ENCODE assay signal across 9 mouse cellular contexts in the genomic region with DNA sequence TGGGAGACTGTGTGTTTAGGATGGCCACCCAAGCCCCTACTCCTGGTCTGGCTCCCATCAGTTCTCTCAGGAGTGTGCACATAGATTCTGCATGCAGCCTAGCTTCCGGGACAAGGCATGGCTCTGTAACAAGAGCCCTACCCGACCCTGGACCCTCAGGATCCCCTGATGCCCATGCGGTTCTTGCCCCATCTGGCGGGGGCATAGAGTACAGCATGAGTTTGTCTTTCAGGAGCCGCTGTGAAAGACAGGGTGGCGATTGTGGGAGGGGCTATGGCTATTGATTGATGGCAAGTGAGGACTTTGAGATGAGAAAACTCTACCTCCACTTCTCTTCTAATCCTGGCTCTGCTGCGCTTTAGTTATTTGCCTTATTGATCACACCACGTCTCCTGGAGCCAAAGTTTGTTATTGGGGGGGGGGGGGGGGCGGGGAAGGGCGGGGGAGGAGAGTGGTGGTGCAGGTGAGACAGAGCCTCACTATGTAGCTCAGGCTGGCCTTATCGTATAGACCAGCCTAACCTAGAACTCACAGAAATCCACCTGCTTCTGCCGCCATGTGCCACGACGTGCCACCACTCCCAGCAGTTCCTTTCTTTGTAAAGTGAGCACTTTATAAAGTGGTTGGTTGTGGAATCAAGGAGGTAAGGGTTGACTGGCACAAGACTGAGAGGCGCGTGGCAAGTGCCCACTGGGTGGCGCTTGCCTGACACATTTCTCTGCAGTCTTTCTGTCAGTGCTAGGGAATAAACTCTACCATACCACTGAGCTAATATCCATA. TPM values are rescaled to one million over a fixed set of nuclear protein-coding genes. Genes with fewer than 3 reads are reported as not detected.
DNase-seq lines count a peak whose midpoint lies in the region; ATAC-seq and TF ChIP-seq lines count a peak whose summit lies in the region.
"Had no signal": no experiment of that assay in that cellular context is flagged by ENCODE, and none has a peak within 500 bp of the region (broad histone marks: within the 10 kb centered on the region; RNA-seq: fewer than 3 reads in every experiment).

No protein-coding gene starts in this region.

- no peak overlapping the region for H3K27ac ChIP-seq in ES-E14 (ENCODE audit: insufficient read depth, low read depth, low read length, poor library complexity, severe bottlenecking)
- H3K27ac ChIP-seq in forebrain, embryonic 11.5 days (ENCODE audit: low read depth, low read length): no peak overlapping the region
- no peak overlapping the region for H3K27ac ChIP-seq in hindbrain, embryonic 11.5 days (ENCODE audit: low read depth, low read length)
- H3K27ac ChIP-seq in lung, embryonic 14.5 days (ENCODE audit: low read depth): no peak overlapping the region
- H3K27ac ChIP-seq in olfactory bulb, adult 2 months (ENCODE audit: insufficient read depth, low read depth, low read length): no peak overlapping the region
- H3K27ac ChIP-seq: heart, embryonic 13.5 days had no signal

- H3K4me2 ChIP-seq in forebrain, embryonic 11.5 days (ENCODE audit: low read depth, low read length, severe bottlenecking): 0 out of 2 replicates have a peak overlapping the region, but pooled peaks have one; percentile 21
- no peak overlapping the region for H3K4me2 ChIP-seq in hindbrain, embryonic 11.5 days (replicated peaks; ENCODE audit: low read depth, low read length)
- no peak overlapping the region for H3K4me2 ChIP-seq in lung, embryonic 14.5 days
- H3K4me2 ChIP-seq: heart, embryonic 13.5 days had no signal

- WGBS in forebrain, embryonic 11.5 days: 6% methylated on average over 17 of the region's 17 CpGs
- WGBS in hindbrain, embryonic 11.5 days: 6% methylated on average over 16 of the region's 17 CpGs
- 9% methylated on average over 16 of the region's 17 CpGs for WGBS in lung, embryonic 14.5 days
- 10% methylated on average over 16 of the region's 17 CpGs for WGBS in olfactory bulb, adult 2 months

- H3K9me3 ChIP-seq in ES-E14 (ENCODE audit: control insufficient read depth, insufficient read depth, low read depth, low read length): no peaks in the 10 kb centered on the region
- no peaks in the 10 kb centered on the region for H3K9me3 ChIP-seq in forebrain, embryonic 11.5 days (ENCODE audit: control insufficient read depth, low read length)
- no peaks in the 10 kb centered on the region for H3K9me3 ChIP-seq in hindbrain, embryonic 11.5 days (ENCODE audit: control insufficient read depth, low read length)
- no peaks in the 10 kb centered on the region for H3K9me3 ChIP-seq in lung, embryonic 14.5 days (ENCODE audit: low read depth, low read length)
- H3K9me3 ChIP-seq: heart, embryonic 13.5 days had no signal

- peak overlapping the region; percentile 30 to 53; a peak in 3 of 4 replicates for H3K4me3 ChIP-seq in ES-E14 (ENCODE audit: insufficient read depth in 1 of 2, low read depth in 1 of 2, low read length in 2 of 2, poor library complexity in 1 of 2, severe bottlenecking in 1 of 2)
- H3K4me3 ChIP-seq in forebrain, embryonic 11.5 days (ENCODE audit: low read depth, low read length): no peak overlapping the region
- H3K4me3 ChIP-seq in hindbrain, embryonic 11.5 days (ENCODE audit: low read depth, low read length): no peak overlapping the region
- H3K4me3 ChIP-seq in lung, embryonic 14.5 days (ENCODE audit: low read depth, low read length): no peak overlapping the region
- H3K4me3 ChIP-seq in olfactory bulb, adult 2 months (ENCODE audit: insufficient read depth, low read depth, low read length): no peak overlapping the region
- H3K4me3 ChIP-seq: heart, embryonic 13.5 days had no signal

- H3K9ac ChIP-seq in ES-E14 (ENCODE audit: insufficient read depth, low read depth, low read length, poor library complexity, severe bottlenecking): peak overlapping the region; percentile 59; the same call in 1 of the 2 replicates
- no peak overlapping the region for H3K9ac ChIP-seq in forebrain, embryonic 11.5 days (ENCODE audit: low read length)
- no peak overlapping the region for H3K9ac ChIP-seq in hindbrain, embryonic 11.5 days (ENCODE audit: low read depth, low read length)
- H3K9ac ChIP-seq in lung, embryonic 14.5 days: no peak overlapping the region
- H3K9ac ChIP-seq: heart, embryonic 13.5 days had no signal

- H3K4me1 ChIP-seq in ES-E14 (ENCODE audit: control insufficient read depth in 2 of 2, insufficient read depth in 2 of 2, low read length in 2 of 2, poor library complexity in 1 of 2): peaks cover 0 to 5% of the 10 kb centered on the region in 2 experiments; a peak in 1 of 4 replicates
- H3K4me1 ChIP-seq in forebrain, embryonic 11.5 days (replicated peaks; ENCODE audit: control insufficient read depth, insufficient read depth, low read length): no peaks in the 10 kb centered on the region
- no peaks in the 10 kb centered on the region for H3K4me1 ChIP-seq in hindbrain, embryonic 11.5 days (replicated peaks; ENCODE audit: control insufficient read depth, insufficient read depth, low read length)
- H3K4me1 ChIP-seq in lung, embryonic 14.5 days (ENCODE audit: insufficient read depth): no peaks in the 10 kb centered on the region
- 0 out of 2 replicates have a peak, but pooled peaks cover 5% of the 10 kb centered on the region for H3K4me1 ChIP-seq in olfactory bulb, adult 2 months (ENCODE audit: control insufficient read depth, insufficient read depth, low read length)
- H3K4me1 ChIP-seq: heart, embryonic 13.5 days had no signal

- in situ Hi-C loops in ES-E14 (cut with MboI; ENCODE audit: low sequenced_read_pairs in 2 of 2, unreplicated experiment in 2 of 2): no loop called here

- H3K27me3 ChIP-seq in forebrain, embryonic 11.5 days (ENCODE audit: control insufficient read depth, insufficient read depth, low read length): no peaks in the 10 kb centered on the region
- no peaks in the 10 kb centered on the region for H3K27me3 ChIP-seq in hindbrain, embryonic 11.5 days (ENCODE audit: control insufficient read depth, insufficient read depth, low read length)
- no peaks in the 10 kb centered on the region for H3K27me3 ChIP-seq in lung, embryonic 14.5 days (ENCODE audit: insufficient read depth, low read length)
- H3K27me3 ChIP-seq: heart, embryonic 13.5 days had no signal

- H3K36me3 ChIP-seq in ES-E14 (ENCODE audit: control insufficient read depth, insufficient read depth, low read length, poor library complexity, severe bottlenecking): no peaks in the 10 kb centered on the region; the same call in none of the 2 replicates
- H3K36me3 ChIP-seq in forebrain, embryonic 11.5 days (ENCODE audit: control insufficient read depth, insufficient read depth, low read length): no peaks in the 10 kb centered on the region
- H3K36me3 ChIP-seq in hindbrain, embryonic 11.5 days (ENCODE audit: control insufficient read depth, insufficient read depth, low read length): no peaks in the 10 kb centered on the region
- H3K36me3 ChIP-seq in lung, embryonic 14.5 days (ENCODE audit: insufficient read depth): no peaks in the 10 kb centered on the region

- TF ChIP-seq POLR2A in brain, embryonic 14.5 days (IDR thresholded peaks at IDR 0.05; ENCODE audit: borderline replicate concordance, extremely low read depth, insufficient read depth, insufficient read length, poor library complexity, severe bottlenecking): no peak
- no peak for TF ChIP-seq POLR2A in olfactory bulb, adult 2 months (IDR thresholded peaks at IDR 0.05; ENCODE audit: insufficient read depth, low read depth, low read length)

- peak; percentile 76 for TF ChIP-seq CTCF in brain, embryonic 14.5 days (IDR thresholded peaks at IDR 0.05; ENCODE audit: borderline replicate concordance, extremely low read depth, insufficient read depth, insufficient read length)
- TF ChIP-seq CTCF in lung, embryonic 14.5 days (IDR thresholded peaks at IDR 0.05; ENCODE audit: low read depth): peak; percentile 67
- TF ChIP-seq CTCF in olfactory bulb, adult 2 months (IDR thresholded peaks at IDR 0.05; ENCODE audit: insufficient read depth, low read depth, low read length): peak; percentile 53; the same call in 1 of the 2 replicates

- peak; percentile 92 for DNase-seq in ES-E14 (ENCODE audit: low read depth, low spot score)
- peak; percentile 76 for DNase-seq in brain, embryonic 14.5 days (ENCODE audit: low read depth)
- peak; percentile 80 for DNase-seq in forebrain, embryonic 11.5 days (ENCODE audit: low spot score)
- DNase-seq in hindbrain, embryonic 11.5 days (ENCODE audit: low spot score): peak; percentile 77
- peak; percentile 43 for DNase-seq in layer of hippocampus, adult 9-10 months (ENCODE audit: low spot score)
- DNase-seq in lung, embryonic 14.5 days: peak; percentile 58
- DNase-seq in thymus, postnatal 36 days: peak; percentile 79 to 81

- ATAC-seq in forebrain, embryonic 11.5 days (replicated peaks; ENCODE audit: low FRiP score): peak; percentile 90
- peak; percentile 82 for ATAC-seq in hindbrain, embryonic 11.5 days (ENCODE audit: low FRiP score)
- peak; percentile 85 for ATAC-seq in lung, embryonic 14.5 days (ENCODE audit: insufficient read depth)

TF ChIP-seq in ES-E14, 5 proteins besides CTCF, POLR2A, EP300 and RAD21:
- peak; percentile 50; the same call in 1 of the 2 replicates for TF ChIP-seq ZC3H11A (IDR thresholded peaks at IDR 0.05; ENCODE audit: borderline replicate concordance, low read depth, low read length)
- TF ChIP-seq MAFK (IDR thresholded peaks at IDR 0.05; ENCODE audit: insufficient read depth, low read depth, low read length): no peak
- no peak for TF ChIP-seq CHD2 (IDR thresholded peaks at IDR 0.05; ENCODE audit: low read depth, low read length)
- TF ChIP-seq HCFC1 (IDR thresholded peaks at IDR 0.05; ENCODE audit: borderline replicate concordance, insufficient read depth, low read length): 0 out of 2 replicates have a peak, but pooled peaks have one; percentile 29

RNA-seq across cellular contexts. Expression of a gene that starts 14.5 kb away (rescaled TPM):
- 110 and 122 TPM in 2 replicates for total RNA-seq in ES-E14 (2012; rRNA removed)
- 133 and 165 TPM in 2 replicates for polyA plus RNA-seq in brain, embryonic 14.5 days (2012; rRNA removed)
- polyA plus RNA-seq in forebrain, embryonic 11.5 days (2014; fragmentation: Nextera tagmentation; extraction: Ambion mirVana): 266 and 285 TPM in 2 replicates
- 292 and 294 TPM in 2 replicates for polyA plus RNA-seq in hindbrain, embryonic 11.5 days (2014; fragmentation: Nextera tagmentation; extraction: Ambion mirVana)
- 242 and 243 TPM in 2 replicates for polyA plus RNA-seq in lung, embryonic 14.5 days (2014; fragmentation: Nextera tagmentation; extraction: Ambion mirVana)
- not detected in 2 replicates for polyA plus RNA-seq in olfactory bulb, adult 2 months (2012; ENCODE audit: insufficient read depth, insufficient read length, low replicate concordance, missing spikeins)

RNA-seq across cellular contexts. Expression of a gene that starts 41.3 kb away (rescaled TPM):
- total RNA-seq in ES-E14 (2012; rRNA removed): 178 and 192 TPM in 2 replicates
- polyA plus RNA-seq in brain, embryonic 14.5 days (2012; rRNA removed): 20.1 and 20.5 TPM in 2 replicates
- 85.0 and 86.3 TPM in 2 replicates for polyA plus RNA-seq in forebrain, embryonic 11.5 days (2014; fragmentation: Nextera tagmentation; extraction: Ambion mirVana)
- polyA plus RNA-seq in hindbrain, embryonic 11.5 days (2014; fragmentation: Nextera tagmentation; extraction: Ambion mirVana): 75.0 and 75.7 TPM in 2 replicates
- polyA plus RNA-seq in lung, embryonic 14.5 days (2014; fragmentation: Nextera tagmentation; extraction: Ambion mirVana): 116 and 119 TPM in 2 replicates
- not detected in 2 replicates for polyA plus RNA-seq in olfactory bulb, adult 2 months (2012; ENCODE audit: insufficient read depth, insufficient read length, low replicate concordance, missing spikeins)

Comparison
In these comparisons a context has a peak if more than half of its experiments do, and no peak if none do; other contexts are left out.
1. H3K4me3 ChIP-seq: peak in ES-E14 (2 of 2); none in forebrain, embryonic 11.5 days (single experiment), hindbrain, embryonic 11.5 days (single experiment), lung, embryonic 14.5 days (single experiment) and olfactory bulb, adult 2 months (single experiment).
2. RNA of a gene that starts 14.5 kb away (polyA plus RNA-seq): 292 to 294 TPM in hindbrain, embryonic 11.5 days, 266 to 285 TPM in forebrain, embryonic 11.5 days, 242 to 243 TPM in lung, embryonic 14.5 days and 133 to 165 TPM in brain, embryonic 14.5 days; not detected in olfactory bulb, adult 2 months; every median in the first group is over 100 times any median in the second.
3. RNA of a gene that starts 41.3 kb away (polyA plus RNA-seq): 116 to 119 TPM in lung, embryonic 14.5 days, 85.0 to 86.3 TPM in forebrain, embryonic 11.5 days, 75.0 to 75.7 TPM in hindbrain, embryonic 11.5 days and 20.1 to 20.5 TPM in brain, embryonic 14.5 days; not detected in olfactory bulb, adult 2 months; every median in the first group is over 10 times any median in the second.
4. Peak in every context shown above with its lines, with median percentiles within 50 percentile points of each other: DNase-seq, CTCF ChIP-seq and ATAC-seq.